Mouse (Mus musculus): ENCODE data around the gene Tiam1.

Gene Tiam1

DNA sequence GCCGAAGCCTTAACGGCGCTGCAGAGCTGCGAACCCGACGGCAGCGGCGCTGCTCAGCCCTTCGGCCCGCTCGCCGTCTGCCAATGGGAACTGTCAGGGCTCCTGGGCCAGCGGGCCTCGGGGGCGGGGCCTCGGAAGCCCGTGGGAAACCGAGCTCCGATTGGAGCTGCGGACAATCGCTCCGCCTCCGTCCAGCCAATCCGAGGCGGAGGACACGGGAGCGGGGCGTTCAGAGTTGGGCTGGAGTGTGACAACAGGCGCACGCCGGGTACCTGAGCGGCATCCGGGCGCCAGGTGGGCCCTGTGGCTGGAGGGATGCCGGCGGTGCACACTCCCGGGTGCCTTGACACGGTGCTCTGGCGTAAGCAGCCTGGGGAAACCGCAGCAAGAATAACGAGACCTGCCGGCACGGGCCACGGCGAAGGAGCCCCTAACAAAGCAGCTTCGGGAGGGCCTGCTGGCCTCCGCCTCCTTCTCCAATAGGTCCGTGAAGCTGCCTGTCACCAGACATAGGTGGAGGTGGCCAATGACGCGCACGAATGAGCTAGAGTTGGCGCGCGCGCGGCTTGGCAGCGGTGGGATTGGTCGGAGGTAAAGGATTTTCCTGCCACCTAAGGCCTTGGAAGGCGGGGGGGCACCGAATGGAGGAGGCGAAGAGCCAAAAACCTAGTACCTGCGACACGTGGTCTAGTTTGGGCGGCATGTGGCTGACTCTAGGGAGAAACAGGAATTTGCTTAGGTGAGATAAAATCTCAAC, at the start of gene Tiam1:
TSS of gene Tiam1 (minus strand) at position 10 of the 757 bp plus-strand sequence.
- WGBS = under 1% methylated on average over 64 of the region's 64 CpGs

DNA sequence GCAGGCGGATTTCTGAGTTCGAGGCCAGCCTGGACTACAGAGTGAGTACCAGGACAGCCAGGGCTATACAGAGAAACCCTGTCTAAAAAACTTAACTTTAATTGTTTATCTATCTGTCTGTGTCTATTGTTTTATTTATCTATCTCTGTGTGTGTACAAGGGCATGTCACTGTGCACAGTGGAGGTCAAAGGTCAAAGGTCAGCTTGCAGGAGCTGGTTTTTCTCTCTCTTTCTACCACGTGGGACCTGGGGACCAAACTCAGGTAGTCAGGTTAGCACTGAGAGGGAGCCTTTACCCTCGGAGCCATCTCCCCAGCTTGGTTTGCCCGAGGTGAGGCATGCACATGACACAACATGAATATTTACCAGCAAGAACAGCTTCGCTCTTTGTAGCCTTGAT, 47.7 kb upstream of the Tiam1 start:
- 83% methylated on average over 6 of the region's 6 CpGs for WGBS

DNA sequence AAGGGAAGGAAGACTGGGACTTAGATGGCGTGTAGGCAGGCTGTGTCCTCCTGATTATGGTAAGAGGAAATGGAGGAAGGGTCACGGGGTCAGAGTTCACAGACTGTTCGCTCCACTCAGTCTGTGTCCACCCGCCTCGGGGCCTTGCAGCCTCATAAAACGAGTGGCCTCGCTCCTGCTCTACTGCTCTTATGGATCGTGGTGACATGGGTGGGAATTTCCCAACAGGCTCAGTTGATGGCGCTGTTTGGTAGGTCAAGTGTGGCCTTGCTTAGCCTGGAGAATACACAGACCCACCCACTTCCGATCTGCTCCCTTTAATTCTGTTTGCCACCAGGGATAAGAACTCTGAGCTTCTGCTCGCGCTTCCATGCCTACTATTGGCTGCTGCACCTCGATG, 43.9 kb upstream of the Tiam1 start:
- 56% methylated on average over 13 of the region's 13 CpGs for WGBS

GRCm38 (mm10) chr16:90185928-90186588, 42.5 kb upstream of the Tiam1 start:
- 48% methylated on average over 8 of the region's 8 CpGs for WGBS

- WGBS = 75% methylated on average over 6 of the region's 6 CpGs
Measured at GRCm38 (mm10) chr16:90184135-90184534, 40.6 kb upstream of the Tiam1 start.

- 79% methylated on average over 8 of the region's 8 CpGs for WGBS
Measured at GRCm38 (mm10) chr16:90181673-90182072, 38.1 kb upstream of the Tiam1 start.

DNA sequence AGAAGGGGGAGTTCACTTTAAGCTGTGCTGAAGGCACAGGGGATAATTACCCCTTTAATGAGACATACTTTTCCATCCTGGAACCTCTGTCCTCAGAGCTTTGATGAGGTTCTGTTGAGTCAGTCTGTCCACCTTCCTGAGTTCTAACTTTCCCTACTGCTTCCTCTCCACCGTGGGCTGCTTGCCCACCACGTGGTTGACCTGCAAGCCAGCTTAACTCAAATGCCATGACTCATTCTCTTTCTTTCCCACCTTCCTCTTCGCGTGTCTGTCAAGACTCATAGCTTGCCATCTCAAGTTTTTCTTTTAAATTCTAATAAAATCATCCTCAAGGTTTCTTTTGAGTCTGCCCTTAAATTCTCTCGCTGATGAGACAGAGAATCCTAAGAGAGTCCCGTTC, 37.4 kb upstream of the Tiam1 start:
- 74% methylated on average over 6 of the region's 6 CpGs for WGBS

GRCm38 (mm10) chr16:90179892-90180291, 36.3 kb upstream of the Tiam1 start:
- WGBS = 92% methylated on average over 5 of the region's 5 CpGs

- WGBS = 89% methylated on average over 3 of the region's 3 CpGs
Measured at GRCm38 (mm10) chr16:90178404-90178803, 34.8 kb upstream of the Tiam1 start.

DNA sequence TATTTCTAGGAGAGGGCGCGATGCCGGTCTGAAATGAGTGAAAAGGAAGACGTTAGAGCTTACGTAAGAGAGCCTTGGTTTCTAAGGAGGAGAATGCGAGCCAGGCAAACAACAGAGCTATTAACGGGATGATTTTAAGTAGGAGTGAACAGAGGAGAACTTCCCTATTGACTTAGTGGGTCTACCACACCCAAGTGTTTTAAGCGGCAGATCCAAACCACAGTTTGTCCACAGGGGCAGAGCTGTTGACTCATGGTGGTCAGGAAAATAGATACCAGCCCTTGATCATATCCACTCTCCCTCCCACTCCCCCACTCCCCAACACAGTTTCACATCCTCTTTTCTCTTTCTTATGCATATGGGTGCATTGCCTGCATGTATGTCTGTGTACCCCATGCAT, 33.9 kb upstream of the Tiam1 start:
- WGBS = 60% methylated on average over 8 of the region's 8 CpGs

- 10% methylated on average over 10 of the region's 10 CpGs for WGBS
Measured at GRCm38 (mm10) chr16:90176472-90176871, 32.9 kb upstream of the Tiam1 start.

- 64% methylated on average over 8 of the region's 8 CpGs for WGBS
Measured at GRCm38 (mm10) chr16:90171416-90171815, 27.8 kb upstream of the Tiam1 start.

DNA sequence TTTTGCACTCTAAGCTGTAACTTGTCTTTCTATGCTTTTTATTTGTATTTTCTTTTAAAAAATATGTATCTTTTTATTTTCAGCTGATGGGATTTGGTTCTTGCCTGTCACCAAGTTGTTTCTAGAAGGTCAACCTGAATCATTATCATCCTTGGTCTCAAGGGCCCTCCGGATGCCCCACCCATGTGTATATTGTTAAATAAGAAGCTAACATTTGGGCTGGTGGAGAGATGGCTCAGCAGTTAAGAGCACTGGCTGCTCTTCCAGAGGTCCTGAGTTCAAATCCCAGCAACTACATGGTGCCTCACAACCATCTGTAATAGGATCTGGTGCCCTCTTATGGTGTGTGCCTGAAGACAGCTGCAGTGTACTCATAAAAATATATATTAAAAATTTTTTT, 27.1 kb upstream of the Tiam1 start:
- WGBS = 94% methylated on average over 1 of the region's 1 CpGs

DNA sequence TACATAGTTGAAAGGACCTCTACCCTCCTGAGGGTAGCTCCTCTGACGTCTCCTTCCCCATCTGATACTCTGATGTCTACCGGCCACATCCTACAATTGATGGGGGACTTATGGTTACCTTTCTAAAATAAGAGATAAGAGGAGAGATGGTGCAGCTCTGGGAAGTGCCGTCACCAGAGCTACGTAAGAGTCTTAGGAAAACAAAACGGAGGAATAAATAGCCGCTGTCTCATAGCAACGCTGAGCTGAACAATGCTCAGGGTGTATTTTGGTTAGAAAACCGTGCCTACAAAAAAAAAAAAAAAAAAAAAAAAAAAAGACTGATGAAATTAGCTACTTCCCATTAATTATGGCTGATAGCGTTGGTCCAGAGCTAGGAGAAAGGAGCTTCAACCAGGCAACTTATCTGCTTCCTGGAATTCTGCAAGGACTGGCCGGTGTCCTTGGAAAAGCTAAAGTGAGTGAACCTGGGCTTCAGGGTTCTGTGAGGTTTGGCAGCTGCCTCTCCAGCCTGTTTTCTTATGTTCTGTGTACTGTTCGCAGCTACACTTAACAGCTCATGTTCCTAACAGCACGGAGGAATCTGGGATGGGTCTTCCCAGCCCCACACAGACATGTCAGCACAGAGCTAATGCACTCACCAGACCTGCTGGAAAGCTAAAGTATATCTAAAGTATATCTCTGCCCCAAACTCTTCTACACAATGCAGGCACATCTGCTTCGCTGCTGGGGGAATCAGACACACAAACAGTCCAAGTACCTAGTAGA, 26.5 kb upstream of the Tiam1 start:
- WGBS = 41% methylated on average over 13 of the region's 13 CpGs

DNA sequence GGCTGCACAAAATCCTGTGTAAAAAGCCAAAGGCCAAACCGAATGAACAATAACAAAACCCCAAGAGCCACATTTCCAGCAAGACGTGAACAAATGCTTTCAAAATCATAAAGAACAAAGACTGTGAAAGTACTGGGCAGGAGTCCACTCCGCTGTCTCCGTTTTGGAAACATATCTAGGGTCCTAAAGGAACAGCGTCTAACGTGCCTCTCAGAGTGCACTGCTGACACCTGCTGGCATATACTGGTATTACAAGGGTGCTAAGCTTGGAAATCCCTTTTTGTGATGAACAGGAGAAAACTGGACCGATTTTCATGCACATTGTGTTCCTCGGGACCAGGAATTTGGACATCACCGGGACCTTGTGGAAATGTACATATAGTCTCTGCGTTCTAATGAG, 24.1 kb upstream of the Tiam1 start:
- WGBS = 23% methylated on average over 10 of the region's 10 CpGs

GRCm38 (mm10) chr16:90165435-90165834, 21.9 kb upstream of the Tiam1 start:
- 83% methylated on average over 2 of the region's 2 CpGs for WGBS

GRCm38 (mm10) chr16:90164942-90165341, 21.4 kb upstream of the Tiam1 start:
- WGBS = 88% methylated on average over 11 of the region's 11 CpGs

- 34% methylated on average over 7 of the region's 7 CpGs for WGBS
Measured at GRCm38 (mm10) chr16:90155080-90155479, 11.5 kb upstream of the Tiam1 start.

GRCm38 (mm10) chr16:90150820-90151219, 7.3 kb upstream of the Tiam1 start:
- 95% methylated on average over 6 of the region's 6 CpGs for WGBS

GRCm38 (mm10) chr16:90150126-90150525, 6.6 kb upstream of the Tiam1 start:
- WGBS = 58% methylated on average over 7 of the region's 7 CpGs

- WGBS = 80% methylated on average over 9 of the region's 9 CpGs
Measured at GRCm38 (mm10) chr16:90149335-90149734, 5.8 kb upstream of the Tiam1 start.

DNA sequence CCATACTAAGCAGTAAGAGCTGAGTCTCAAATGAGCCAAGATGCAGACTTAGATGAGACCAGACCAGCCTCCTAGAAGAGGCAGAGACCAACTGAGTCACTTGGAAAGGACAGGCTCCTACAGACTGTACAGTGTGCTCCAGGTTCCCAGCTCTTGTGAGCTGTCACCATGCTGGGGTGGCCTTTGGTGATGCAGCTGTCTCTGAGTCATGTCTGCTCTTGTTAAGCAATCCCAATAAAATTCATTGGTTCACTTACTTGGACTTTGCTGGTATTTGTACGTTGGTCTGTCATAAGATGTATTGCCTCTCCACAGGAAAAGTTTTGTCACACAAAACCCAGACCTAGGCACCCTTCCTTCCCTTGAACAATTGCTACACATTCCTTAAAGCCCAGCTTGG, 1.7 kb upstream of the Tiam1 start:
- WGBS = 93% methylated on average over 1 of the region's 1 CpGs

DNA sequence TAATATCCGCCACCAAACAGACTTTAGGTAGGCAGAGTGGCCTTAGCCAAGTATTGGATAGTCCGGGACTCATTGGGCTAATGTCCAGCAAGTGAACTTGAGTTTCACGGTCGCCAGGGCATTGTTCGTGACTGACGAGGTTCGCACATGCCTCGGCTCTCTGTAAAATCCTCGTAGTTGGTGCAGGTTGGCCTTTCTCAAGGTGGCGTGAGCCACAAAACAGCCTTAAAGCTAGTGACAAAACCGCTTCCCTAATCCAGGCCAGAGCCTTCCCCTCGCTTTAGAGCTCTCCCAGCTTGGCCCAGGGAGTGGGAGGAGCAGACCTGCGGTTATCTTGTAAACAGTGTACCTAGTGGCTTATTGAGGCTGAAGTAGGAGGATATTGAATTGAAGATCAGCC, 972 bp upstream of the Tiam1 start:
- 10% methylated on average over 13 of the region's 13 CpGs for WGBS

Data from cerebral cortex, adult 2 months (tissue).